Mouse (Mus musculus): ENCODE data around the gene Samd7.

DNA sequence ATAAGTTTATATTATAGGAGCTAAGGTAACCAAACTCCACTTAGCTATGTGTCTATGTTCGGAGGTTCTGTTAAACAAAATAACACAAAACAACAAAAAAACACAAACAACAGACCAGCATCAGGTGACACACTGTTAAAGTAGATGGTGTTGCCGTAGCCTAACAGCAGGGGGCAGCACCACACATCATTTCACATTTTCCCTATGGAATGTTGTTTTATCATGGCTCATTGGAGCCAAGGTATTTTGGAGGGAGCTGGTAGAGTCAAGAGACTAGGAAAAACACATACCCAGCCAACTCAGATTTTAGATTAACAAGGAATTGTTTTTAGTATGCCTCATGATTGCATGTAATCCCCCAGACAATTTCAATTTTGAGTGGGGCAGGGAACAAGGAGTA, 49.7 kb upstream of the Samd7 start:
- peak; percentile 62 for TF ChIP-seq CTCF (IDR thresholded peaks at IDR 0.05; ENCODE audit: control insufficient read depth, insufficient read depth, insufficient read length)
- TF ChIP-seq CEBPB (IDR thresholded peaks at IDR 0.05; ENCODE audit: low read depth) = no peak
